Mouse (Mus musculus): ENCODE measurements around the gene Spred2. TPM values are rescaled to one million over a fixed set of nuclear protein-coding genes. Genes with fewer than 3 reads are reported as not detected.

Gene Spred2
- polyA plus RNA-seq, 1 experiment from 2014 or later, result 4.1 TPM

GRCm38 (mm10) chr11:20067521-20067920 is 143.3 kb downstream of the Spred2 start:
- no peaks in the 10 kb centered on the region for H3K9me3 ChIP-seq (replicated peaks; ENCODE audit: control insufficient read depth, low read length)
- WGBS, result 60% methylated on average over 1 of the region's 1 CpGs
- no peak overlapping the region for H3K4me2 ChIP-seq (ENCODE audit: low read depth, low read length)
- no peak for ATAC-seq (replicated peaks; ENCODE audit: extremely low read depth, insufficient read depth, low FRiP score)
- H3K4me1 ChIP-seq (ENCODE audit: control insufficient read depth, insufficient read depth, low read length), result no peaks in the 10 kb centered on the region
- no peak overlapping the region for H3K9ac ChIP-seq (ENCODE audit: low read length)
- no peaks in the 10 kb centered on the region for H3K27me3 ChIP-seq (ENCODE audit: control insufficient read depth, insufficient read depth, low read length)
- H3K36me3 ChIP-seq (ENCODE audit: control insufficient read depth, insufficient read depth), result peaks cover 17% of the 10 kb centered on the region
- no peak overlapping the region for H3K4me3 ChIP-seq (ENCODE audit: low read length)
- H3K27ac ChIP-seq (ENCODE audit: low read length), result no peak overlapping the region

GRCm38 (mm10) chr11:20068346-20069004 is 144.3 kb downstream of the Spred2 start:
- 96% methylated on average over 6 of the region's 6 CpGs for WGBS
- H3K9me3 ChIP-seq (replicated peaks; ENCODE audit: control insufficient read depth, low read length), result no peaks in the 10 kb centered on the region
- H3K27me3 ChIP-seq (ENCODE audit: control insufficient read depth, insufficient read depth, low read length), result no peaks in the 10 kb centered on the region
- H3K4me3 ChIP-seq (ENCODE audit: low read length), result no peak overlapping the region
- H3K9ac ChIP-seq (ENCODE audit: low read length), result no peak overlapping the region
- H3K4me1 ChIP-seq (ENCODE audit: control insufficient read depth, insufficient read depth, low read length), result no peaks in the 10 kb centered on the region
- no peak overlapping the region for H3K27ac ChIP-seq (ENCODE audit: low read length)
- peaks cover 17% of the 10 kb centered on the region for H3K36me3 ChIP-seq (ENCODE audit: control insufficient read depth, insufficient read depth)
- no peak overlapping the region for H3K4me2 ChIP-seq (ENCODE audit: low read depth, low read length)
- ATAC-seq (replicated peaks; ENCODE audit: extremely low read depth, insufficient read depth, low FRiP score), result no peak

GRCm38 (mm10) chr11:20072174-20072573 is 148.0 kb downstream of the Spred2 start:
- Histone ChIP-seq H3K27me3 (ENCODE audit: control insufficient read depth, insufficient read depth, low read length) (no peaks in the 10 kb centered on the region), H3K27ac (ENCODE audit: low read length) (no peak overlapping the region), H3K9ac (ENCODE audit: low read length) (no peak overlapping the region), H3K9me3 (replicated peaks; ENCODE audit: control insufficient read depth, low read length) (no peaks in the 10 kb centered on the region), H3K4me3 (ENCODE audit: low read length) (no peak overlapping the region), H3K36me3 (ENCODE audit: control insufficient read depth, insufficient read depth) (peaks cover 30% of the 10 kb centered on the region), H3K4me1 (ENCODE audit: control insufficient read depth, insufficient read depth, low read length) (no peaks in the 10 kb centered on the region), H3K4me2 (ENCODE audit: low read depth, low read length) (no peak overlapping the region)
- no peak for ATAC-seq (replicated peaks; ENCODE audit: extremely low read depth, insufficient read depth, low FRiP score)
- WGBS, result 83% methylated on average over 3 of the region's 3 CpGs

- Histone ChIP-seq H3K4me1 (ENCODE audit: control insufficient read depth, insufficient read depth, low read length) (no peaks in the 10 kb centered on the region), H3K27me3 (ENCODE audit: control insufficient read depth, insufficient read depth, low read length) (no peaks in the 10 kb centered on the region), H3K4me2 (ENCODE audit: low read depth, low read length) (no peak overlapping the region), H3K36me3 (ENCODE audit: control insufficient read depth, insufficient read depth) (peaks cover 33% of the 10 kb centered on the region), H3K9ac (ENCODE audit: low read length) (no peak overlapping the region), H3K27ac (ENCODE audit: low read length) (no peak overlapping the region), H3K9me3 (replicated peaks; ENCODE audit: control insufficient read depth, low read length) (no peaks in the 10 kb centered on the region), H3K4me3 (ENCODE audit: low read length) (no peak overlapping the region)
- WGBS, result 88% methylated on average over 5 of the region's 5 CpGs
- ATAC-seq (replicated peaks; ENCODE audit: extremely low read depth, insufficient read depth, low FRiP score), result no peak
Measured at GRCm38 (mm10) chr11:20072826-20073225, 148.7 kb downstream of the Spred2 start.

Other genes with a start within 250 kb of the Spred2 start
- 72.0 and 83.5 TPM in 2 replicates for gene Actr2, start 188.5 kb downstream of the Spred2 start, polyA plus RNA-seq (2015; fragmentation: Nextera tagmentation; extraction: Ambion mirVana)